Mouse (Mus musculus): ENCODE measurements around the gene Prkn. TPM values are rescaled to one million over a fixed set of nuclear protein-coding genes. Genes with fewer than 3 reads are reported as not detected.

Gene Prkn
- total and polyA plus RNA-seq, 3 experiments, result 0.39 to 0.50 TPM; not detected in 1

- H3K27ac ChIP-seq (ENCODE audit: control insufficient read depth, low read depth, low read length), result no peak overlapping the region
- H3K79me2 ChIP-seq (ENCODE audit: control insufficient read depth, insufficient read depth, low read length, poor library complexity), result no peaks in the 10 kb centered on the region
- no peaks in the 10 kb centered on the region for H3K9me3 ChIP-seq (replicated peaks; ENCODE audit: insufficient read depth, low read length)
- no peaks in the 10 kb centered on the region for H3K4me1 ChIP-seq (ENCODE audit: control insufficient read depth in 1 of 2, insufficient read depth in 2 of 2, low read length in 2 of 2)
- TF ChIP-seq SMC3 (IDR thresholded peaks at IDR 0.05; ENCODE audit: low read depth, low read length) (no peak), CTCF (IDR thresholded peaks at IDR 0.05 in 2 of 3, conservative IDR thresholded peaks at IDR 0.05 in 1 of 3; ENCODE audit: control insufficient read depth in 1 of 3, insufficient read depth in 1 of 3, low read depth in 2 of 3, low read length in 3 of 3, poor library complexity in 1 of 3, severe bottlenecking in 1 of 3) (no peak), ZKSCAN1 (IDR thresholded peaks at IDR 0.05; ENCODE audit: low read depth, low read length) (no peak), ELF1 (IDR thresholded peaks at IDR 0.05; ENCODE audit: low read depth, low read length) (no peak), USF1 (IDR thresholded peaks at IDR 0.05; ENCODE audit: low read depth, low read length) (no peak), CHD1 (IDR thresholded peaks at IDR 0.05; ENCODE audit: low read depth, low read length) (no peak), E2F4 (IDR thresholded peaks at IDR 0.05; ENCODE audit: borderline replicate concordance, low read depth, low read length) (no peak), POLR2AphosphoS2 (IDR thresholded peaks at IDR 0.05; ENCODE audit: low read length) (no peak), CHD2 (IDR thresholded peaks at IDR 0.05; ENCODE audit: low read length) (no peak), NELFE (IDR thresholded peaks at IDR 0.05; ENCODE audit: low read depth, low read length) (no peak), POLR2A (IDR thresholded peaks at IDR 0.05; ENCODE audit: control insufficient read depth in 1 of 2, insufficient read depth in 1 of 2, low read depth in 1 of 2, low read length in 2 of 2, poor library complexity in 1 of 2) (no peak), MAFK (IDR thresholded peaks at IDR 0.05; ENCODE audit: borderline replicate concordance, low read depth, low read length) (no peak), TAL1 (IDR thresholded peaks at IDR 0.05; ENCODE audit: low read length) (no peak), ZMIZ1 (IDR thresholded peaks at IDR 0.05; ENCODE audit: low read depth, low read length) (no peak), HCFC1 (IDR thresholded peaks at IDR 0.05; ENCODE audit: low read depth, low read length) (no peak), BHLHE40 (IDR thresholded peaks at IDR 0.05; ENCODE audit: borderline replicate concordance, low read depth, low read length) (no peak), TCF12 (IDR thresholded peaks at IDR 0.05; ENCODE audit: low read depth, low read length) (no peak), POLR2AphosphoS5 (IDR thresholded peaks at IDR 0.05; ENCODE audit: borderline replicate concordance, low read depth, low read length) (no peak), SIN3A (IDR thresholded peaks at IDR 0.05; ENCODE audit: low read length) (no peak)
- H3K4me3 ChIP-seq (ENCODE audit: control insufficient read depth in 1 of 2, insufficient read depth in 1 of 2, low read depth in 2 of 2, low read length in 2 of 2), result no peak overlapping the region
- DNase-seq (ENCODE audit: low read depth, low spot score), result no peak
- no peak overlapping the region for H3K9ac ChIP-seq (ENCODE audit: control insufficient read depth, low read depth, low read length, poor library complexity, severe bottlenecking)
- no peaks in the 10 kb centered on the region for H3K27me3 ChIP-seq (ENCODE audit: control insufficient read depth in 1 of 2, insufficient read depth in 2 of 2, low read length in 2 of 2)
- H3K36me3 ChIP-seq (ENCODE audit: control insufficient read depth in 1 of 2, insufficient read depth in 2 of 2, low read length in 2 of 2), result no peaks in the 10 kb centered on the region
Measured at GRCm38 (mm10) chr17:11462721-11463120, 622.5 kb downstream of the Prkn start.

- no peak overlapping the region for H3K9ac ChIP-seq (ENCODE audit: control insufficient read depth, low read depth, low read length, poor library complexity, severe bottlenecking)
- no peak for TF ChIP-seq ZC3H11A (IDR thresholded peaks at IDR 0.05; ENCODE audit: low read depth, low read length)
- no peak for TF ChIP-seq ZMIZ1 (IDR thresholded peaks at IDR 0.05; ENCODE audit: low read depth, low read length)
- TF ChIP-seq ETS1 (IDR thresholded peaks at IDR 0.05; ENCODE audit: low read depth, low read length), result no peak
- no peak for TF ChIP-seq BHLHE40 (IDR thresholded peaks at IDR 0.05; ENCODE audit: borderline replicate concordance, low read depth, low read length)
- TF ChIP-seq POLR2AphosphoS2 (IDR thresholded peaks at IDR 0.05; ENCODE audit: low read length), result no peak
- no peak for TF ChIP-seq MXI1 (IDR thresholded peaks at IDR 0.05; ENCODE audit: low read depth, low read length)
- no peak for TF ChIP-seq MAX (IDR thresholded peaks at IDR 0.05; ENCODE audit: low read length)
- no peak for TF ChIP-seq USF2 (IDR thresholded peaks at IDR 0.05; ENCODE audit: borderline replicate concordance in 1 of 2, insufficient read depth in 1 of 2, low read depth in 1 of 2, low read length in 2 of 2)
- no peak for TF ChIP-seq RCOR1 (IDR thresholded peaks at IDR 0.05; ENCODE audit: low read depth, low read length)
- TF ChIP-seq SIN3A (IDR thresholded peaks at IDR 0.05; ENCODE audit: low read length), result no peak
- no peak for TF ChIP-seq SMC3 (IDR thresholded peaks at IDR 0.05; ENCODE audit: low read depth, low read length)
- TF ChIP-seq POLR2AphosphoS5 (IDR thresholded peaks at IDR 0.05; ENCODE audit: borderline replicate concordance, low read depth, low read length), result no peak
- no peak for TF ChIP-seq NELFE (IDR thresholded peaks at IDR 0.05; ENCODE audit: low read depth, low read length)
- no peak for TF ChIP-seq KAT2A (conservative IDR thresholded peaks at IDR 0.05; ENCODE audit: low read depth, low read length)
- no peak for TF ChIP-seq TBP (IDR thresholded peaks at IDR 0.05; ENCODE audit: low read depth, low read length)
- TF ChIP-seq GABPA (IDR thresholded peaks at IDR 0.05; ENCODE audit: low read depth, low read length), result no peak
- TF ChIP-seq CHD2 (IDR thresholded peaks at IDR 0.05; ENCODE audit: low read length), result no peak
- no peak for TF ChIP-seq POLR2A (IDR thresholded peaks at IDR 0.05; ENCODE audit: control insufficient read depth in 1 of 2, insufficient read depth in 1 of 2, low read depth in 1 of 2, low read length in 2 of 2, poor library complexity in 1 of 2)
- TF ChIP-seq JUND (IDR thresholded peaks at IDR 0.05; ENCODE audit: low read depth, low read length), result no peak
- H3K27ac ChIP-seq (ENCODE audit: control insufficient read depth, low read depth, low read length), result no peak overlapping the region
- no peak for DNase-seq (ENCODE audit: low read depth, low spot score)
- no peaks in the 10 kb centered on the region for H3K9me3 ChIP-seq (replicated peaks; ENCODE audit: insufficient read depth, low read length)
- H3K79me2 ChIP-seq (ENCODE audit: control insufficient read depth, insufficient read depth, low read length, poor library complexity), result no peaks in the 10 kb centered on the region
- H3K4me1 ChIP-seq (ENCODE audit: control insufficient read depth in 1 of 2, insufficient read depth in 2 of 2, low read length in 2 of 2), result no peaks in the 10 kb centered on the region
- no peaks in the 10 kb centered on the region for H3K27me3 ChIP-seq (ENCODE audit: control insufficient read depth in 1 of 2, insufficient read depth in 2 of 2, low read length in 2 of 2)
- H3K4me3 ChIP-seq (ENCODE audit: control insufficient read depth in 1 of 2, insufficient read depth in 1 of 2, low read depth in 2 of 2, low read length in 2 of 2), result no peak overlapping the region
- no peaks in the 10 kb centered on the region for H3K36me3 ChIP-seq (ENCODE audit: control insufficient read depth in 1 of 2, insufficient read depth in 2 of 2, low read length in 2 of 2)
Measured at GRCm38 (mm10) chr17:11466095-11466494, 625.9 kb downstream of the Prkn start.

All from MEL (cell line).